Mouse (Mus musculus) heart, postnatal 10 days (tissue): ENCODE data around the gene Fblim1. TPM values are rescaled to one million over a fixed set of nuclear protein-coding genes. Genes with fewer than 3 reads are reported as not detected.

Experiments
- DNase-seq, 2 experiments: peaks; one replicate each; pipeline ENCODE4 v3.0.0; 2021
- intact Hi-C: fragments of 180-260 bp; cut with DNase I; formaldehyde crosslinking; loops from one replicate; pipeline ENCODE4 v1.15.1; 2025
- total RNA-seq, 2 experiments: library from RNA; stranded (reverse); gene quantifications; 2 replicates each; pipeline ENCODE4 v1.2.3; 2021

Gene Fblim1
- total RNA-seq, 2 experiments from 2014 or later, result 241 to 248 TPM

DNA sequence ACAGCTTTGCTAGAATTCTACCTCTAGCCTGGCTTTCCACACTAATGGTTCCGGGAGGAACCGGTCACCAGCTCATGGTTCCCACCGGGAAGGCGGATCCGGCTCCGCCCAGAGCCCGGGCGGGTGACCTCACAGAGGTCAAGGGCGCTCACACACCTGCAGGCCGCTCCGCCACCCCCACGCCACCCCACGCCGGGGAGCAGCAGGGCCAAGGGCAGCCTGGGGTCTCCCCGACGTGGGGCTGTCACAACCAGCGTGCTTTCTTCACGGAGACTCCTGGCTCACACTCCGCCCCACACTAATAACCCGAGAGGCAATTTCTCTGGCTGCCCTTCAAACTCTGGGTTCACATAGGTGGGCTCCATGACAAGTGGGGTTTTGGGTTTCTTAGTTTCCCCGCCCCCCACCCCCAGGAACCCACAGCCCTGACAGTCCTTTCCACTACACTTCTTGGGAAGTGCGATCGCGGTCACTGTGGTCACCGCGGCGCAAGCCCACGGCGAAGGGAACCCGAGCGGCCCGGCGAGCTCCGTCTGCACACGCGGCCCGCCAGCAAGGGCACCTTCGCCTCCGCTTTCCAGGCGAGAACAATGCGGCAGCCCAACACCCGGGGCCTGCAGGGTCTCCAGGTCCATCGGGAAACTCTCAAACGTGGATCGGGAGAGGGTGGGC lies 60.7 kb downstream of the Fblim1 start:
- intact Hi-C loops, result loop anchor here (10.0 kb wide), 1 partner anchor 400 kb away; the partner anchor contains the start of gene Fbxo42
- peak; percentile 86 to 88 for DNase-seq

DNA sequence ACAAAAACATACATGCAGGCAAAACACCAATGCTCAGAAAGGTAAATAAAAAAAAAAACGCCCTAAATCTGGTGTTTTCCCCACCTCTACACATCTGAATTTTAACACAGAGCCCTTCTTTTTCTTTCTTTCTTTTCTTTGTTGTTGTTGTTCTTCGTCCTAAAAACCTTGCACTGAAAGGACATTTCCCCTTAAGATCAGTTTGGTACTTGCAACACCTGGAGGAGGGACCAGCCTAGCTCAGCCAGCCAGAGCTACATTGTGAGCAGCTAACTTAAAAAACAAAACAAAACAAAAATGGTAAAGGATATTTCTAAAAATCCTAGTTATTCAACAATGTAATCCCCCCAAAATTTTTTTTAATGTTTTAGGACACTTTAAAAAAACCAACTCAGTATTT lies 61.4 kb downstream of the Fblim1 start:
- no peak for DNase-seq
- intact Hi-C loops, result loop anchor here (10.0 kb wide), 1 partner anchor 400 kb away; the partner anchor contains the start of gene Fbxo42

DNA sequence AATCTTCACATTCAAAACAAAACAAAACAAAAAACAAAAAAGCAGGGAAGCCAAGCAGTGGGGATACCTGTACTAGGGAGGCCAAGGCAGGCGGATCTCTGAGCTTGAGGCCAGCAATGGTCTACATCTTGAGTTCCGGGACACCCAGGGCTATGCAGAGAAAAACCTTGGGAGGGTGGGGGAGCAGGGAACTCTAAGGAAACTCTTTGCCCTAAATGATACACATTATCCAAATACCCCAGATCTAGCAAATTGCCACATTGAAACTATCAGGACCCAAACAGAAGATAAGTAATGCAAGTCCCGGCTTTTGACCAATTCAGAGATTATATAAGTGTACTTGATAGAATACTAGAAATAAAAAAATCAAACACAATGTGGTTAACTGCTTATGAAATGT lies 62.3 kb downstream of the Fblim1 start:
- no peak for DNase-seq
- intact Hi-C loops, result loop anchor here (10.0 kb wide), 1 partner anchor 399 kb away; the partner anchor contains the start of gene Fbxo42

DNA sequence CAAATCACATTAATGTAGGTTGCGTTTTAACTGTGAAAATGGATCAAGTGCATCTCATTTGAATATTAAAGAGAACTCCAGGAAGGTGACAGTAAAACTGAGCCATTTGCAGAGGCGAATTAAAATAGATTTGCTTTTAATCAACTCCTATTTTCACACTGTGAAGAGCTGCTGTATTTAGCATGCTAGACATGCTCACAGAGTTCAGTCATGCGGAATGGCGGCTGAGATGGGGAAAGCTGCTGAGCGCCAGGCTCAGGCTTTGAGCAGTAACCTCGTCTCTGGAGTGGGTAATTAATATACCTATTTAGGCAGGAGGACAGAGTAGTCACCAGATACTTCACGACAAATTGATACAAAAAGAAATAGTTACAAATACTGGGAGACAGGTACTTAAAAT lies 64.0 kb downstream of the Fblim1 start:
- peak in 1 of 2 experiments; percentile 30 for DNase-seq
- intact Hi-C loops, result loop anchor here (10.0 kb wide), 1 partner anchor 397 kb away; the partner anchor contains the start of gene Fbxo42

DNA sequence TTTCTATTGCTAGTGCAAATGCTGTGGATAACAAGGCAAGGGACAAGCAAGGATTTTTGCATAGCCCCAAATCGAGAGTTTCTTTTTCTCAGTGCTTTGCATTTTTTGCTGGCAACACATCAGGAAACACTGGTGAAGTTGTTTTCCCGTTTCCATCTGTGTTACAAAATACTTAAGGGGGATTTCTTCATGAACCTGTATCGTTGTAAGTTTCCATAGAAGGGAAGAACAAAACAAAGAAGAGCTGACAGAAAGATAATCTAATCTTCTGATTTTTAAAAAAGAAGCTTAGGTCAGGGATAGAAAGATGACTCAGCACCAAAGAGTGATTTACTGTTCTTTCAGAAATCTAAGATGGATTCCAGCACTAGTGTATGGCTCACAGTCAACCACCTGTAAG lies 65.1 kb downstream of the Fblim1 start:
- intact Hi-C loops, result loop anchor here (10.0 kb wide), 1 partner anchor 396 kb away; the partner anchor contains the start of gene Fbxo42
- DNase-seq, result no peak

DNA sequence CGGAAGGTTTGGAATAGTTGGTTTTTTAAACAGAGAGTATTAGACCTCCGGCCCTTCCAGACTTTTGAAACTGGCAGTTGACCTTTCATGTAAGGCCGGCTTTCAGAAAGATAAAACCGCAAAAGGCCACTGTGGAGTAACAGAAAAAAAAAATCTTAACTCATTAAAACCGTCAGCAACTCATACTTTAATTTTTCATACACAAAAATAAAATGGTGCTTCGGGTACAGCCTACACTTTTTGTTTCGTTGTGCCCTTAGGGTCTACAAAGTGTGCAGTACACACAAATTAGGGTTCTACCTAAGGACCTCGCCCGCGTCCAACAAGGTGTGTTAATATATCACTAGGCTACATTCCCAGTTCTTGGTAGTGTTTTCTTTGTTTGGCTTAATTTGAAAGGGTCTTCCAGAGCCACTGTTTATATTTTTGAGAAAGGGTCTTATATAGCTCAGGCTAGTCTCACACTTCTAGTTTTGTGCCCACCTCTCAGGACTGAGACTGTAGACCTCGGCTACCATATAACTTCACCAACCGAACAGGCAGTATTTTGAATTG lies 66.6 kb downstream of the Fblim1 start:
- DNase-seq, result no peak
- intact Hi-C loops, result no loop called here

DNA sequence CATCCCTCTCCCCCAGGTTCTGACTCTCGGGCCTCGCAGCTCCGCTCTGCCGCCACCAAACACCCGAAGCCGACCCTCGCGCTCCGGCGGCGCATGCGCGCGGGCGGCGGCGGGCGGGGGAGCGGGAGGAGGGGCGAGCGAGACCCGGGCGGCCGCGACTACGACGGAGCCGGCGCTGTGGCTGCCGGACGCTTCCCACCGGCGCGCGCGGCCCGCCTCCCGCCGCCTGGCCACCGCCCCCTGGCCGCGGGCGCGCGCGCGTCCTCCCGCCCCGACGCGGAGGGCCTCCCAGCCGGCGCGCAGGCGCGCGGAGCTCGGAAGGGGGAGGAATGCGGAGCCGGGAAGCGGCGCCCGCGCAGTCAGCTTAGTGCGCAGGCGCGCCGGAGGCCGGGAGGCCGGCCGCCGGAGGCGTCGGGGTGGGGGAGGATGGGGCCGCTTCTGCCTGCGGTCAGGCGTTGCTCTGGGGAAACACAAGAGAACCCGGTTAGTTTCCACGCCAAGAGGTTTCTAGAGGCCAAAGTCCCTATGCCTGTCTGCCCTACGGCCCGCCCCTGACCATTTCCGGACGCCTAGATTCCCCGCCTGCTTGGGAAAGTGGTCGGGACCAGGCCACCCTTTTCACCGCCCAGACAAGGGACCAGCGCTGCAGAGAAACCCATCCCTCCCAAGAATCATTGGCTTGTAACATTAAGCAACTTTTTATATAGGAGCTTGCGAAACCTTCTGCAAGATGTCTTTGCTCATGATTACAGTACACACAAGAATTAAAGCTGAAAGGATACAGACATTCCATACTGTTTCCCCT lies 67.3 kb downstream of the Fblim1 start, which contains the start of gene Spen:
TSS of gene Spen (minus strand) at position 190 of the 805 bp plus-strand sequence.
- intact Hi-C loops, result no loop called here
- DNase-seq, result peak; percentile 95 to 96

DNA sequence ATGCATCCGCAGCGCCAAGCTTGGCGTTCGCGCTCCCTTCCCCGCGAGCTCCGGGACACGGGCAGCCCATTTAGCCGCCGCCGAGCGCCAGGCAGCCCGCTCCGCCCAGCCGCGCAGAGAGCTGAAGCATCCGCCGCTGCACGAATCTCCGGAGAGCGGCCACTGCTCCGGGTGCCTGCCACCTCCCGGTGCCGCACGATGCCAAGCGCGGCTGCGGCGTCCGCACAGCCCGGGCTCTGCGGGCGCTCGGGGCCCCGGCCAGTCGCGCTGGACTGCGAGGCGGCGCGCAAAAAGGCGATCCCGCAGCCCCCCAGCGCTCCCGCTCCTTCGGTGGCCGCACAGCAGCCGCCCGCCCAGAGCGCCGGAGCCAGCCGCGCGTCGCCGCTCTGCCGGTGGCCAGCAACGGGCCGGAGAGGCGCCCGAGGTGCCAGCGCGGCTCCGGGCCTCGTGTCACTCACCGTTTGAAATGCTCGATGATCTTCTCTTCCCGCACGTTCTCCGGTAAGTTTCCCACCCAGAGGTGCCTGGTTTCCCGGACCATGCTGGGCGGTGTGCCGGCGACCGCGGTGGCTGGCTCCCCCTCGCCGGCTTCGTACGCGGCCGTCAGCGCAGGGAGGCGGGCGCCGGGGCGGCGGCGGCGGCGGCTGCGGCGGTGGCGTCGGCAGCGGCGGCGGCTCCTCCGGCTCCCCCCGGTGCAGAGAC lies 68.0 kb downstream of the Fblim1 start:
- peak; percentile 57 to 61 for DNase-seq
- intact Hi-C loops, result no loop called here

DNA sequence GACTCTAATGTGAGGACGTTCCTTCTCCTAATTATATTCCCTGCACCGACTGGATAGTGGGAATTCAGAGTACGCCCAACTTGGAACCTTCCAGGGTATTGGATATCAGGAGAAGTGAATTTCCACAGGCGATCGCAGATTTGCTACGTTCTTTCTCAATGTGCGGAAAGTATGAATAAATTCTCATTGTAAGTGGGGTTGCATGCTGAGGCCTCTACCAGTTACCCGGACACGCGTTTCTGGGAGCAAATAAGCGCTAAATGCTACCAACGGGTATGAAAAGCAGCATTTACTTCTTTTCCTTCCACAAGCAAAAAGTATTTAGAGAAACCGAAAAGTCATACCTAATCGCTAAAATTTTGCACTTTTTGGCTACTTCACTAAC lies 68.7 kb downstream of the Fblim1 start:
- intact Hi-C loops, result no loop called here
- DNase-seq, result no peak

DNA sequence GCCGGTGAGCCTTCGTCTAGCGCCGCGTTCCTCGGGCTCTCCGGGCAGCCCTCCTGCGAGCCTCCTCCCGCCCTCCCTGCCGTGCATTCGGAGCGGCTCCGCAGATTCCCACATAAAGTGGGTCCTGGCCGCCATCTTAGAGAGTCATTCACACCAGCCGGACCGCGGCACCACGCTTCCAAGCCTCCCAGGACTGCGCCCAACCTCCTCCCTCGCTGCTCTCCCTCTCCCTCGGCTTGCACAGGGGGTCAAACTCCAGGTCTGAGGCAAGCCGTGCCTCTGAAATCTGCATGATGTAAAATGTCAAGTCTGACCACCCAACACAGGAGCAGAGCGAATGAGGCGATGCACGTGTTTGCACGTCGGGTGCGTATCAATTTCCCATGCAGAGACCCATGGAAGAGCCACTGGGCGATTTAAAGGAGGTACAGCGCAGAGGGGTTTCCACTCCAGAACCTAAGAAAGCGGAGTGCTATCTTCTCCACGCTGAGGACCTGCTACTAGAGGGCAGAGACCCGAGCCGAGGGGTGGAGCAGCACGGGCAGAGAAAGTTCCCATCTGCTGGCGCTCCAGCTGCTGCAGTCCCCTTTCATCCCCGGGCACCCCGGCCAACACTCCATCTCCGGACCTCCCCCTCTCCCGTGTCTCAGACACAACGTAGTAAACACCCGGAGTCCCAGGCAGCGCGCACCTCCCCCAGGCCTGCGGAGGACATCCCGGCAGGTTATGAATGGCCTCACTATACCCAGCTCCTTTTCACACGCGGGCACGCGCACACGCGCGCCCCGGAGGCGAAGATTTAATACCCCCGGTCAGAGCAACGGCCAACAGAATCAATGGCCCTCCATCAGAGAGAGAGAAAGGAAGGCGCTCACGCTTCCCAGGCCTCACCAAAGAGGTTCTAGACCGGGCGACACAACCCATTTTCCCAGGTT lies 69.3 kb downstream of the Fblim1 start:
- DNase-seq, result peak; percentile 67 to 74
- intact Hi-C loops, result no loop called here

DNA sequence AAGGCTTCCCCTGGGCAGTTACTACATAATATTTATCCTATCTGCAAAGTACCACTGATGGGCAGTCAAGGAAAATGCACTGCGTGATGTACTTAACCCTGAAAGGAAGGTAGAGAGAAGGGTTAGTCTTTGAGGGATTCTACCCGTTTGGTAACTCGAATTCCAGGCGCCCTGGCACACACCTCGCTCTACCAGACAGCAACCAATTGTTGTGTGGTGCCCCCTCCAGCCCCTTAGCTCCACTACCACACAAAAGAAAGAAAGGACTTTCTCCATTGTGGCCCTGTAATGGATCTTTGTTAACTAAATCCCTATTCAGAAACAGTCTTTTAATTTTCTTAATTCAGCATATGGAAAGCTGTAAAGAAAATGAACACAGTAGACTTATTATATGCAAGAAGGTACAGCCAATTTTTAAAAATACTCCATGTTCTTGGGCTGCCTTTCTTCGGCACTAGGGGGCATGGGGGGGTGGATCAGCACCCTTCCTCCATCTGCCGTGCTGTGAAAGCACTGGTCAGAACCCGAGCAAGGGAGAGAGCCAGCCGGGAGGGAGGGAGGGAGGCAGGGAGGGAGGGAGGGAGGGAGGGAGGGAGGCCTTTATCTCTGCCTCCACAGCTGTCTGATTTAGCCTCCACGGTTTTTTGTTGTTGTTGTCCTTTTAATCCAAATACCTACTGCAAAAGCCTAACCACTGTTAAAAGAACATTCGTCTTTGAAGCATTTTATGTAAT lies 70.8 kb downstream of the Fblim1 start:
- peak; percentile 61 to 71 for DNase-seq
- intact Hi-C loops, result no loop called here

DNA sequence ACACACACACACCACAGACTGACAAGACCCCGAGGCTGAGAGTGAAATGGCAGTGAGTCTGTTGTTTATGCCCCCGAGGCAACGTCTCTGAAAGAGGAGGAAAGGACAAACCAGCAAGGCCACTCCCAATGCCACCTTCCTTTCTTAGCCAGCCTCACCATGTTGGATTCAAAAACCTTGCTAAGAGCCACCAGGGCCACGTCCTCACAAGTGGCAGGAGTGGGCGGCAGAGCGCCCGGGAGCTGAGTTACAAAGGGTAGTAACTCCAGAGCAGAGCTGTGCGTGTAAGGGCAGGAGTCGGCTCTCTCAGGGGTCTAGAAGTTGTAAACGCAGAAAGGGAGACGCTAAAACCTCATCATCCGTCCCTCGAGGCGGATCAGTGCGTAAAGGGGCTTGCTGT lies 74.9 kb downstream of the Fblim1 start:
- intact Hi-C loops, result no loop called here
- no peak for DNase-seq

DNA sequence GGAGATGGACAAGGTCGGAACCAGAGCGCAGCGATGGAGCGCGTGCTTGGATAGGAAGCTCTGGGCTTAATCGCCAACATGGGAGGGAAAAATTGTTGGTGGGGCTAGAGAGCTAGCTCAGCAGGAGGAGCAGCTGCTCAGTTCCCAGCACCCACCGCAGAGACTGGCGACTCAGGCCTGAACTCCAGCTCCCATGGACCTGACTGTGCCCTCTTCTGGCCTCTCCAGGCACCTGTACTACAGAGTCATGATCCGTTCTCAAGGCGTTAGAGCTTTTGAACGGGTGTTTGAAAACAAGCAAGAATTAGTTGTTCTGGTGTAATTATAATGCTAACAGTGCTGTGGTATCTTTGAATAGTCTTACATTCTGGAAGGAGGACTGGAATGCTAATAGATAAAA lies 77.0 kb downstream of the Fblim1 start:
- intact Hi-C loops, result no loop called here
- DNase-seq, result no peak

DNA sequence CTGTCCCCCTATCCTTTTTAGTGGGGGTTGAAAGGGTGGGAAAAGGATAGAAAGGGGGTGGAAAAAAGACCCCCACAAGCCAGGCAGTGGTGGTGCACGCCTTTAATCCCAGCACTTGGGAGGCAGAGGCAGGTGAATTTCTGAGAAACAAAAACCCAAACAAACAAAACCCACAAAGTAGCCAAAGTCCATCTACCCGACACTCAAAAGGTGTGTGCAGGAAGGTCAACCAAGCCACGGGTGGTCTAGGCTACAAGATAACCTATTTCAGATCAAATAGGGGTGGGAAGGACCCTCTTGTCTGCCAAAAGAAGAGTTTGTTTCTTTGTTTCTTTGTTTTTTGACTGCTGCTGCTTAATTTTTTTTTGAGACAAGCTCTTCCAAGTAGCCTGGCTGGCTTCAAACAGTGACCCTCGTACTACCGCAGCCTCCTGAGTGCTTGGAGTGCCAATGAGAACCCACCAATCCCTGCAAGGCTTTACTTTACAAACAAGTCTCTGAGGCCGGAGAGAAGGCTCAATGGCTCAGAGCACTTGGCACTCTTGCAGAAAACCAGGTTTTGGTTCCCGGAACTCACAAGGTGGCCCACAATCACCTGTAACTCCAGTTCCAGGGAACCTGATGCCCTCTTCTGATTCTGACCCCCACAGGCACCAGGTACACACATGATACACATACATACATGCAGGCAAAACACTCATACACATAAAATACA lies 78.8 kb downstream of the Fblim1 start:
- intact Hi-C loops, result no loop called here
- no peak for DNase-seq
